Mouse (Mus musculus) CD4-positive helper T cell, adult 2 months (primary cell): Measurements from ENCODE around the gene Plekhm1.
"Not testable (repeated sequence)": the region's sequence is repeated elsewhere in the genome, so short reads cannot be mapped to it uniquely, and the experiment has no call there.

Experiments used
- DNase-seq: peaks from one replicate; pipeline ENCODE4 v3.0.0-alpha.2; 2012; ENCODE audit warnings: low read depth, missing footprints, low spot score

Plekhm1 gene

DNA sequence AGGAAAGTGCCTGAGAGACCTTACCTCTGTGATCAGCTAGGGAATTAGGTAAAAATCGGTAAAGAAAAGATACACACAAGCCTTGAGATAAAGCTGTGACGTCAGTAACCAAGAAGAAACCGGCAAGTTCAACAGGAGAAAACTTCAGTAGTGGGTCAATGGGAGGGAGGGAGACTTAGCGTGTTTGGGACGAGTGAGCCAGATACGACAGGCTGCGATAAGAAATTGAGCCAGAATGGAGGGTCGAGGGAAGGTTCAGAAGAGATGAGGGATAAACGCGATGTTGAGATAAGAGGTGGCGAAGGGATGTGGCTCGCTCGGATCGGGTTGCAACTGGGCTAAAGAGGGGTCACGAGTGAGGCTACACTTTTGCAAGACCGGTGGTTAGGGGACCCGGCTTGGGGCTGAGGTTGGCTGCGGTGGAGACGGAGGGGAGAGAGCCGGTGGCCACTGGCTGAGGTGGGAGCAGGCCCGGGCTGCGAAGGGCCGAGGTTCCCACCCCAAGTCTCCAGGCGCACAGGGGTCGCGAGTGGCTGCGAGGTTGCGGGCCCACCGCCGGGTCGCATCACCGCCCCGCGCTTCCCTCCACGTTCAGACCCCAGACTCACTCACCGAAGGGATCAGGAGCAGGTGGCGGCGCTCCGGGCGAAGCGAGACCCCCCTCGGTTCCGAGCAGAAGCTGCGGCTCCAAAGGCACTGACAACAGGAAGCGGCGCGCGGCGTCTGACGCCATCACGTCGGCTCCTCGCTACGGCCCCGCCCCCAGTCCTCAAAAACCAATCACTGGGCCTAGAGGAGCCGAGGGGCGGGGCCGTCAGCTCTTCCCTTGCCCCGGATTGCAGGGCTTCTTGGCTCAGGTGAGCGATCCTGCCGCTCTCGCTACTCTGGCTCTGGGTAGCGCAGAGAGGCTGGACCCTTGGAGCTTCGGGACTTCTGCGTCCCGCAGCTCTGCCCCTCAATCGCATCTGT lies at the start of gene Plekhm1:
Gene Plekhm1, minus strand, starts transcription at position 707 of the 969 bp plus-strand sequence.
- peak; percentile 97 for DNase-seq

DNA sequence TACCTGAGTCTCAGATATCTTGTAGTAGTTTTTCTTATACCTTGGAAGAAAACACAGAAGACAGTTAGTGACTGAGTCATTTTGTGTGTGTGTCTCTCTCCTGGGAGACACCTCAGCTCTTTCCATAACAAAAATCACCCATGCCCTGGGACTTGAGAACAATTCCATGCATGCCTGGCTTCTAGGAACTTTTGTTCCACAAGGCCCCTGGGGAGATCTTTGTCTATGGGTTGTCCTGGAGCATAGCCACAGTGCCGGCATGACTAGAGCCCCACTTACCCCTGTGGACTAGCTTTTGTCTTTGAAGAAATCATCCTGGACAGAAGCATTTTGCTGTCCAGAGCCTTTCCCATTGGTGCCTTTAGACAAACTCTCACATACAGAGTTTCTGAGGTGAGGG lies 38.6 kb upstream of the Plekhm1 start:
- DNase-seq = not testable (repeated sequence)

DNA sequence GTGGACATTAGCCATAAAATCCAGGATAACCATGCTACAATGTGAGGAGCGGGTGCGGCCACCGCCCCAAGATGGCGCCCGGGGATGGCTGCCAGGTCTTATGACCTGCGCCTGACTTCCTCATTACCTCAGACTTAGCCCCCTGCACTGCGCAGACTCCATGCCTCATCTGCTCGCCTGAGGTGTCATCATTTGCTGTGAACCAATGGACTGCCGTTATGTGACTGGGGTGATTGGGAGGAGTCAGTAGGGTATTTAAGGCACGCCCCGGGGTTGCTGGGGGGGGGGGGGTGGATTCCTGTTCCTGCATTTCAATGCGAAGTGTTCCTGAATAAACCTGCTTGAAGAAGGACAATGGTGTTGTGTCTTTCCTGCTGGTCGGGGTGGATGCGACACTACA lies 37.2 kb upstream of the Plekhm1 start:
- not testable (repeated sequence) for DNase-seq

DNA sequence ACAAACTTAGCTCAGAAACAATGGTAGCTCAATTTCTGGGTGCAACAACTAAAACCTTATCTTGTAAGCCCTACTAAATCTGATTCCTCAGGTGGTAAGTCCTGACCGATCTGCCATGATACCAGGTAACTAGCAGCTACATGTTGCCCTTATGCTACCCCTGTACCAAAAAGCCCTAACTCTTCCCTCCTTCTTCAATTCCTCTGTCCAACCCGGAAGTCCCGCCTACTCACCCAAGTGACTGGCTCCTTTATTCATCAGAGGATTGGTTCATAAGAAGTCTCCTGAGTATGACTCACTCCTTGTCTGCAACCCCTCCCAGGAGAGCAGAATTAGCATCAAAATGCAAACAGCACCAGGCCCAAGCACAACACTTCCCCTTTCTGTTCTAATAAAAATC lies 31.2 kb upstream of the Plekhm1 start:
- DNase-seq = no peak

DNA sequence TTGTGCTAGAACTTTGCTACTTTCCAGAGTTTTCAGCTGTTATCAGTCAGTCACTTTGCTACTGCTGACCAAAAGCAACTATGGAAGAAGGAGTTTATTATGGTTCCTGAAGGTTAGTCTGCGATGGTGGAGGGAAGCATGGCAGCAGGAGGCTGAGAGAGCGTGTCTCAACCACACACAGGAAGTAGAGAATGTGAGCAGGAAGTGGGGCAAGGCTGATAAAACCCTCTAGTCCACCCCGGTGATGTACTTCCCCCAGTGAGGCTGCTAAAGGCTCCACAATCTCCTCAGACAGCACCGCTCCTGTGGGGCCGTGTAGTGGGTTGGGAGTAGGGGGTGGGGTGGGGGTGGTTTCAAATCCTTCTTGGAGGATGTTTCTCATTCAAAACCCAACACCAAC lies 23.8 kb upstream of the Plekhm1 start:
- no peak for DNase-seq

DNA sequence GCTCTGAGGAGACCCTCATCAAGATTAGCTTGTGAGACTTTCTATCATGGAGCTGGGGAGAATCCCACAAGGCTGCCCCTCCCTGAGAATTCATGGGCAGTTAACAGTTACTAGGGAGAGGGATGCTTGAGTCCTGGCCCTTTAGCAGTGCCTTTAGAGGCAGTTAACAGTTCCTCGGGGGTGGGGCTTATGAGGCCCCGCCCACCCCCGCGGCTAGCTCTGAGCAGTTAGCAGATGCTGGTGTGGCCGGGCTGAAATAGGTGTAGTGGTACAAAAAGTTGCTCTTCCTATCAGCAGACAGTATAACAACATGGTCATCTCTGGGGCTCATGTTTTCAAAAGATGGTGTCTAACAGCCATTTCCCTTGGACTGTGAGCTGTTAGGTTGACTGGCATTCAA lies 12.5 kb upstream of the Plekhm1 start:
- DNase-seq = peak; percentile 24

DNA sequence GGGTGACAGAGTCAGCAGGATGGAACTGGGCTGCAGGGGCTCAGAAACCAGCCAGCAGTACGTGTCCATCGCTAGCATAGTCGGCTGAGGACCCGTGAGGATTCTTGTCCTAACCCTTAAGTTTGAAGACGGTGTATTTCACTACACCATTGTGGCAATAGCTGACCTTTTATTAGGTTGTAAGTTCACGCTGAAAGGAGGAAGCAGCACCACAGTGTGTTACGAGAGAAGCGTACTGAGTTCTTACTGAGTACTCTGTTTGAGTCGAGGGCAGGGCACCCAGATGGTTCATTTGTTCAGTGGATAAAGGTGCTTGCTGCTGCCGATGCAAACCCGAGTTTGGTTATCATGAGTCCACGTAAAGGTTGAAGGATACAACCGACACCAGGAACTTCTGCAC lies 7.2 kb upstream of the Plekhm1 start:
- no peak for DNase-seq

DNA sequence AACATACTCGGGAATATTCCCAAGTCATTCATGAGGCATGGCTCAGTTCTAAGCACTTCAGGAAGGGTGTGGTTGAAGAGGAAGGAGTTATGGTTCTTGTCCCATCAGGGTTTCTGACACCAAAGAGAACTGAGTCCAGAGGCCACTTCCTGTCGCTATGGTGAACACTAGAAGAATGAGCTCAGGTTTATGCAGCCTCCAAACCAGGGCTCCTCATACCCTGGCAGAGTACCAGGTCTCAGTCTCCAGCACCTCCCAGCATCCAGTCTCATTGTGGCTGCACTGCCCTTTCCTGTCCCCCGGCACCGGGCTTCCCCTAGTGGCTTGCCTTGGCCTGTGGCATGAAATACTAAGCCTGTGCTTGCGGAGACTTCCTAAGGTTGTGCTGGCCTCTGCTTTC lies 6.7 kb upstream of the Plekhm1 start:
- DNase-seq = no peak

DNA sequence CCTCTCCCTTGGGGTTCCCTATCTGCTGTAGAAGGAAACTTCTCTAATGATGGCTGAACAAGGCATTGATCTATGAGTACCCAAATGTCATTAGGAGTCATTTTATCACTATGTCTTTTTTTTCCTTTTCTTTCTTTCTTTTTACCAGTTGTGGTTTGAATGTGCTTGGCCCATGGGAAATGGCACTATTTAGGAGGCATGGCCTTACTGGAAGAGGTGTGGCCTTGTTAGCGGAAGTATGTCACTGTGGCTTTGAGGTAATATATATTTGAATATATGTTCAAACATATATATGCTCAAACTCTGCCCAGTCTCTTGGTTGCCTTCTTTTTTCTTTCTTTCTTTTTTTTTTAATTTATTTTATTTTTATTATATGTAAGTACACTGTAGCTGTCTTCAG lies 1.0 kb upstream of the Plekhm1 start:
- no peak for DNase-seq

DNA sequence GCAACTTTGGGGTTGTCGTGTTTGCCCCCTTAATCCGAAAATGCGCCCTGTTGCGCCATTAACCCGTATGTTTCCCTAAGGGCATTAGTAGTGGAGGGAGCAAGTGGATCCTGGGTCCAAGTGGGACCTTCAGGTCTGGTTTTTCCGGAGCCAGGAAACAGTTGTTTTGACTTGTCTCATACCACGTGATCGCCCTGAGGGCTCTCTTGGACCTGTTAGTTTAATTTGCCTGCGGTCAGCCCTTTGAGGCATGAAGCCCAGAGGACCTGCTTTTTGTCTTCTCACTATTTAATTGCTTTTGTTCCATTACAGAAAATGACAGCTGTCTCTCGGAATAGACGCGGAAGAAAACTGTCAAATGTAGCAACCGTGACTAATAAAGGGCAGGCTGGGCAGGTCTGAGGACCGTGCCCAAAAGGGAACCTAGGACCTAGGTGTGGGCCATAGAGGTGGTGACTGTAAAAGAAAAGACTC lies 500 bp upstream of the Plekhm1 start:
- no peak for DNase-seq

DNA sequence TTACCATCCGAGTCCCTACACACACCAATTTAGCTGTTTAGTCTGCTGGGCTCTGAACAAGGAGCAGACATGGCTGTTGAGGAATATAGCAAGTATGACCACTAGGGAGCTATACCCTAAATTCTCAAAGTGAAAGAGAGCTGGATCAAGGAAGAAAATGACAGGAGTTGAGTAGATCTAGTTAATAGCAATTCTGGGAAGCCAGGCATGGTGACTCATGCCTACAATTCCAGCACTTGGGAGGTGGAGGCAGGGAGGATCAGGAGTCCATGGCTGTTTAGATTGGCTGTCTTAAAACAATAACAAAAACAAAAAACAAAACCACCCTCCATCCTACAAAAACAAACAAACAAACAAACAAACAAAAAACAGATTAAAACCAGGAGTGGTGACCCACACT lies 1.2 kb downstream of the Plekhm1 start:
- DNase-seq = peak; percentile 19

DNA sequence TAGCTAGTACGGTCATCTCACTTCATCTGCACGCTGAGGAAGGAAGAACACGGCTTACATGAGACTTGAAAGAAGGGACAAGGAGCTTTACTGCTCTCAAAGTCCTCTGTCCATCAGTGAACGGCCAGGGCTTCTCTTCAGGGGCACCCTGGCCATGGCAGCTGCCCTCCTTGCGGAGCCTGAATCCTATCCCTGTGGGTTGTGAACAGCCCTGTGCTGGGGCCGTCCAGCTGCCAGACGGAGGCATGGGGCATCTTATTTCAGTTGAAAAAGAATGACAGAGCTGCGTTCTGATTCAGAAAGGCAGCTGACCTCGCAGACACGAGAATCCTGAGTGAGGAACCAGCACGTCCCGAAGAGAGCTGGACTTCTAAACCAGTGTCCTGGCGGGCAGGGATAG lies 3.6 kb downstream of the Plekhm1 start:
- DNase-seq = no peak

DNA sequence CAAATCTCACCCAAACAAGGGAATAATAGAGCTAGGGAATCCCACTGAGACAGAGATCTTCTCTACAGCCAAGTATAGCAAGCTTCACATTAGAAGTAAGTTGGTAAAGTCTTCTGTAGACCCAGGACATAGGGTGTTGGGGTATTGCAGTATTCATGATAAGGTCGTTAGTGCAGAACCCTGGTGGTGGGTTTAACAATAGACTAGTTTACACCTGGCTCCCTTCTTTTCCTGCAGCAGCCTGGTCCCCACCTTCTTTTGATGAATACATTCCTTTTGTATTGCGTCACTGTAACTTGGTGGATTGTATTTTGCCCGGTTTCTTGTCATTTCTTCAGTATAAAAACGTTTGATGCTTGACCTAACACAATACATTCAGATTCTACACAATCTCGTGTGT lies 5.4 kb downstream of the Plekhm1 start:
- DNase-seq = not testable (repeated sequence)

DNA sequence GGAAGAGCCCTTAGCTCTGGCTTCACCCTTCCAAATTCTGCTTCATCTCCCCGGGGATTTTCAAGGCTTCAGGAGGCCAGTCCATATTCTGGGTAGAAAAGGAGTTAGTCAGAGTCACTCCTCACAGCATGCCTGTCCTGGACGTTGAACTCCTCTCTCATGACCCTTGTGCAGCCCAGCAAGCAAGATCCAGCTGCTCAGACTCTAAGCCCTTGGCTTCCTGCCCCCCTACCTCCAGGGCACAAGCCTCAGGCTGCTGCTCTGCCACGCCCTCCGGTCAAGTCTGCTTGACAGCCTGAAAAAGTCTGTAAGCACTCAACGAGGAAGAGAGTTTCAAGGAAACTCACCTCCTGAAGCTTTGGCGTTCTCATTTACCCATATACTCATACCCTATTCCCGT lies 5.9 kb downstream of the Plekhm1 start:
- DNase-seq = no peak

DNA sequence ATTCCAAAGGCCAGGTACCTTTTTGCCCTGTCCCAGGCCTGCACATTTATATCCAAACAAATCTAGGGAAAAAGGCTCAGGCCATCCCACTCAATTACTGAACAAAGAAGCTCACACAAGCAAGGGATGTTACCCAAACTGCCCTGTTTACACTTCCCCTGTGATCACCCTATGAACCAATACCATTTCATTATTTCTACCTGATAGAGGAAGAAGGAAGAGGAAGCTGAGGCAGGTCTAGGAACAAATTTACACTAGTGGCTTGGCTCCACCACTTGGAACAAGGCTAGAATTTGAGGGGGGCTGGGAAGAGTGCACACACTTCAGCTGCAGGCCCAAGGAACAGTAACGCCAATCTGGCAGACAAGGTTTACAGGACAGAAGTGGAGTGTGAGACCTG lies 6.7 kb downstream of the Plekhm1 start:
- no peak for DNase-seq

DNA sequence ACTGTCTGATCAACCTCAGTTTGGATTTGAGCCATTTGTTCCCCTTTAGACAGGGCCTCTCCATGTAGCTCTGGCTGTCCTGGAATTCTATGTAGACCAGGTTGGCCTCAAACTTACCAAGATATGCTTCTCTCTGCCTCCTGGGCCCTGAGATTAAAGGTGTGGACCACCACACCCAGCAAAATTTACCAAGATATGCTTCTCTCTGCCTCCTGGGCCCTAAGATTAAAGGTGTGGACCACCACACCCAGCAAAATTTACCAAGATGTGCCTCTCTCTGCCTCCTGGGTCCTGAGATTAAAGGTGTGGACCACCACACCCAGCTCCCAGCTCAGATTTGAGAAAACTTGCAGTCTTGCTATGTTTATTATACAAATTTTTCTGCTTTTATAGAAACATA lies 7.9 kb downstream of the Plekhm1 start:
- no peak for DNase-seq

DNA sequence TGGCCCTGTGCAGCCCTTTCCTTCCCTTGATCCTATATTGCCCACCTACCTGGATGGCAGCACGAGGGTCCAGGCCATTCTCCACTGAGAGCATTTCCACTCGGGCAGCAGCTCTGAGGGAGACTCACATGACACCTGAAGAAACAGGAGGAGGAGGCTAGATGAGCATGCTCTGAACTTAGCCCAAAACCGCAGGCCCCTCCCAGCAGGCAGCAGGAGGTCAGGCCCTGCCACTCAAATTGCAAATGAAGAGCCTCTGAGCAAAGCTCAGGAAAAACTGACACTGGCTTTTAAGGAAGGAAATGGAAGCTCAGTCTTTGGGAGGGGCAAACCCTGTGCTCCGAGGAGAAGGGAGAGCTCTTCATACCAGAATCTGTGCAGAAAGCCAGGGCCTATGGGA lies 8.7 kb downstream of the Plekhm1 start:
- no peak for DNase-seq

DNA sequence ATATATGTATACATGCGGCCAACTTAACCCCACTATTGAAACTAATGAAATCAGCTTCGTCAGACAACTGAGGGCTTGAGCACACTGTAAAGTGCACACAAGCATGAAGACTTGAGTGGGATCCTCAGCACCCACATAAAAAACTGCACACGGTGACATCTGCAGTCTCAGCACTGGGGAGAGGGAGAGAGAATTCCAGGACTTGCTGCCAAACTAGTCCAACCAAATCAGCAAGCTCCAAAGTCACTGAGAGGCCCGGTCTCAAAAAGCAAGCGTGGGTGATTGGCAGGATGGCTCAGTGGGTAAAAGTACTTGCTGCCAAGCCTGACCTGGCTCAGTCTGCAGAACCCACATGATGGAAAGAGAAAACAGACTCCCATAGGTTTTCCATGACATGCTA lies 9.7 kb downstream of the Plekhm1 start:
- no peak for DNase-seq

DNA sequence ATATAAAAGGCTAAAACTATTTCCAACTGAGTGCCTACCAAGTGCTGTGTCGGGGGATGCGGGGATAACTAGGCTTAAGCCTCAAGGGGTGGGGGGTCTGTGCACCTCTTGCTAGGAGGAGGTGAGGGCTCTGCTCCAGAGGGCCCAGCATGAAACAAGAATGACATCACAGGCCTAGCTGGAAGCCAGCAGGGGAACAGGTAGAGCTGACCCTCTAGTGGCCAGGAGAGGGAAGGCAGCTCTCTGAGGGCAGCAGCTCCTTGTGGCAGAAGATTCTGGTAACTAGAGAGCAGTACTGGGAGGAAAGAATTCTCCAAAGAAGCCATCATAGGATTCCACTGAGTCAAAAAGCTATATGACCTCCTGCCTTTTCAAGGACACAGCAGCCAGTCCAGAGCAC lies 10.3 kb downstream of the Plekhm1 start:
- peak; percentile 73 for DNase-seq

DNA sequence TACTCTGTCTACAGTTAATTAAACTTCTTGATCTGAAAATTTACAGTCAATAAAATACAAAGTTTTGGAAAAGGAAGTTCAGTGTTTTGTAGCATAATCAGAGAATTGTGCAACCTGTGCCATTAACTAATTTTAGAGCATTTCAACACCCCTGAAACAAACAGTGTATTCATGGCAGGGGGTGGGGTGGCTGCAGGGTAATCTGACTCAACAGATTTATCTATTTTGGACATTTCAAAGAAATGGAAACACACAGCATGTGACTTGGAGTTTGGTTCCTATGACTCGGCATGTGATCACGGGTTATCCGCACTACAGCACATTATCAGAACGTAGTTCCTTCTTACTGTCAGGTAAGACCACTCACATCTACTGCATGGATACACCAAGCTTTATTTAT lies 12.5 kb downstream of the Plekhm1 start:
- DNase-seq = no peak

DNA sequence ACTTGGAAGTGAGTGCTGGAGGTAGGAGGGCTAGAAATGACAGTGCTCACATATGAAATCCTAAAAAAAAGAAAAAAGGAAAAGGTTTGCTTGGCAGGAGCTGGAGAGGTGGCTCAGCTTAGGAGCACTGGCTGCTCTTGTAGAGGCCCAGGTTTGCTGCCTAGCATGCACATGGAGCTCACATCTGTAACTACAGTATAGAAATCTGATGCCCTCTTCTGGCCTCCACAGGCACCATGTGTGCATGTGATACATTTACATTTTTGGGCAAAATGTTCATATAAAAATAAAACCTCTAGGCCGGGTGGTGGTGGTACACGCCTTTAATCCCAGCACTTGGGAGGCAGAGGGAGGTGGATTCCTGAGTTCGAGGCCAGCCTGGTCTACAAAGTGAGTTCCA lies 13.4 kb downstream of the Plekhm1 start:
- DNase-seq = peak; percentile 32

DNA sequence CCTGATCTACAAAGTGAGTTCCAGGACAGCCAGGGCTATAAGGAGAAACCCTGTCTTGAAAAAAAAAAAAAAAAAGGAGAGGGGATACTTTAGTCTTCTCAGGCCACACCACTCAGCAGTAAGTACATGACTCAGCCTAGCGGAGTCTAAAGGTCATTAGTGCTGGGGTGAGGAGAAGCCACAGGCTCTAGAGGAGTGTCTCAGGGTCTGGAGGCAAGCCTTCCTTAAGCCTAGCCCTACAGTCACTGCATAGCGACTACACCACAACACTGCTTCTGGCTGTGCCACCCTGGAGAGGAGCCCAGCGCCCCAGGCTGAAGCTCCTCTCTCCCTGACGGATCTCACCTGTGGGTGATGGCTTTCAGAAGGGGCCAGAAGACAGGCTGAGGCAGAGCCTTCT lies 15.8 kb downstream of the Plekhm1 start:
- DNase-seq = no peak

DNA sequence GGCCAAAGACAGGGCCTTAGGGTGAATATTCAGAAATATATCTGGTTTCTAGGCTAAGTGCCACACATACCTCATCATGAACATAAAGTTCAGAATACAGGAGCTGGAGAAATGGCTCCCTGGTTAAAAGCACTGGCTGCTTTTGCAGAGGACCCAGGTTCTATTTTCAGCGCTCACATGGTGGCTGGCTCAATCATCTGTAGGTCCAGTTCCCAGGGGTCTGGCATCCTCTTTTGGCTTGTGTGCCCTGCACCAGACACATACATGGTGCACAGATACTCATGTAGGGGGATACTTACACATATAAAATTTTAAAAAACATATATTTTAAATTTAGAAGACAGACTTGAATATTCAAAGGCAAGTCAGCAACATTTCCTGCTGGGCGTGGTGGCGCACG lies 16.3 kb downstream of the Plekhm1 start:
- no peak for DNase-seq
